Mouse (Mus musculus) embryo, embryonic 10 days (tissue): ENCODE measurements at regions not wholly inside any gene's neighbourhood (a gene's known extent, or its start where the extent isn't known, plus 50 kb on each side); places are given as distances from the start of the nearest gene placed in this dataset.
"Not testable (repeated sequence)": the region's sequence is repeated elsewhere in the genome, so short reads cannot be mapped to it uniquely, and the experiment has no call there.

ENCODE experiments used
- DNase-seq: peaks from one replicate; pipeline ENCODE4 v3.0.0-alpha.2; 2015; ENCODE audit warnings: low spot score

GRCm38 (mm10) chr13:103622324-103622723 is 152.1 kb downstream of the Srek1 start:
- no peak for DNase-seq

DNA sequence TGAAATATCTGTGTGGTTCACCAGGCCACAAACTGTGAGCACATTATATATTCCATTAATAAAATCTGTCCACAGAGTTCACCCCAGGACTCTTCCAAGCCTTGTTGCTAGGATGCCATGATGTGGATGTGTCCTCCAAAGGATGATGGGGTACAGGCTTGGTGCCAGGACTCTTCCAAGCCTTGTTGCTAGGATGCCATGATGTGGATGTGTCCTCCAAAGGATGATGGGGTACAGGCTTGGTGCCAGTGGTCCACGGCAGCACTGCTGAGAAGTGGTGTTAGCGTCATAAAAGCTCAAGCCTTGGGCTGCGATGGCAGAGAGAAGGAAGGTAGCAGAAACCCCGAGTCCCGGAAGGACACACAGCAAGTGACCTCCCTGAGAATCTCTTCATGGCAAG is 153.4 kb downstream of the Srek1 start:
- DNase-seq, result not testable (repeated sequence)

- DNase-seq, result no peak
These were observed 161.1 kb downstream of the Srek1 start for GRCm38 (mm10) chr13:103613333-103613725.

- peak; percentile 46 for DNase-seq
These were observed 161.6 kb downstream of the Srek1 start for GRCm38 (mm10) chr13:103612720-103613332.

DNA sequence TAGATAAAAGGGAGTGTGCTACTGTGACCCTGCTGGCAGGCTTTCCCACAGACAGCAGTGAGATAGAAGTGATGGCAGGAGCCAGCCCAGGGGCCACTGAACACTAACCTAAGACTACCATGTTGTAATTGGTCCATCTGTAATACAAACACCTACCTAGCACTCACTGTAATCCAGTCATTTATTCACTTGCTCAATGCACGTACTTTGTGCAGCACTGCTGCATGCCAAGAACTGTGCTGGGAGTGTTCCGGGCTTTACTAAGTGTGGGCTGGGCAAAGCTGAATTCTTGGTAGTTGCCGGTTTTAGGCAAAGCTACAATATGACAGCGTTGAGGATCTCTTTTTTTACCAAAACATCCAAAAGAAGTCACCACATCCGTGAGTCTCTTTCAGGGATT is 172.1 kb downstream of the Srek1 start:
- DNase-seq, result no peak

GRCm38 (mm10) chr13:103592371-103592770 is 182.0 kb downstream of the Srek1 start:
- DNase-seq, result no peak

DNA sequence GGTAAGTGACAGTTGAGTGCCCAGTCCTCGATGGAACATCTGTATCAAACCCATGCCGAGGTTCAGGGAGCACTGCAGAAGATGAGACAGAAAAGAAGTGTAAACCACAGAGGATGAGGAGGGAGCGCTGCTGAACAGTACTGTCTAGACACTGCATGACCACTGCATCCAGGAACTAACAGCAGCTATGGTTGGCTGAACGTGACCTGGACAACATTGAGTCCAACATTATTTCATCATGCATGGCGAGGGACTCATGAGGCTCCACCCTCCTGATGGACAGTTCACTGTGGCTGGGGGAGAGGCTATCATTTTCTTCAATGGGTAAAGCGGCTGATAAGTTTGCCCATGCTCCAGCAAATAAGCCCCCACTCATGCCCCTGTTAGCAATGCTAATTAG is 182.5 kb downstream of the Srek1 start:
- no peak for DNase-seq

GRCm38 (mm10) chr13:103591381-103591780 is 183.0 kb downstream of the Srek1 start:
- DNase-seq, result not testable (repeated sequence)

- DNase-seq, result no peak
These were observed 184.8 kb downstream of the Srek1 start for GRCm38 (mm10) chr13:103589646-103590045.

GRCm38 (mm10) chr13:103576856-103577255 is 197.6 kb downstream of the Srek1 start:
- DNase-seq, result no peak

DNA sequence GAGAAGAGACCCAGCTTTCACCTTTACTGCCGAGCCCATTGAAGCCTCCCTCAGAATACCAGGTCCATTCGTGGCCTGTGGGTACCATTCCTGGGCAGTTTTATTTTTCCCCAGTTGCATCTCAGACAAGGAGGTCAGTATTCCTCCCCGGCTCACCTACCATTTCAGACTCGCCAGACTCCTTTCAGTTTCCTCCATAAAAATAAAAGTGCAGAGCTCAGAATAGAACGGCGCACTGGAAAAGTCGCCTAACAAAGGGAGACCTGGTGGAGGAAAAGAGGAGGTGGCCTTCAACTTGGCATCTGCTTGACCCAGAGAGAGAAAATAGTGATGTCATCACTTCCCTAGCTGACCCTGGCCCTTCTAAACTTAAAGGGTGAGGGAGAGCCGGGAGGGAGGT is 209.7 kb downstream of the Srek1 start:
- DNase-seq, result no peak

DNA sequence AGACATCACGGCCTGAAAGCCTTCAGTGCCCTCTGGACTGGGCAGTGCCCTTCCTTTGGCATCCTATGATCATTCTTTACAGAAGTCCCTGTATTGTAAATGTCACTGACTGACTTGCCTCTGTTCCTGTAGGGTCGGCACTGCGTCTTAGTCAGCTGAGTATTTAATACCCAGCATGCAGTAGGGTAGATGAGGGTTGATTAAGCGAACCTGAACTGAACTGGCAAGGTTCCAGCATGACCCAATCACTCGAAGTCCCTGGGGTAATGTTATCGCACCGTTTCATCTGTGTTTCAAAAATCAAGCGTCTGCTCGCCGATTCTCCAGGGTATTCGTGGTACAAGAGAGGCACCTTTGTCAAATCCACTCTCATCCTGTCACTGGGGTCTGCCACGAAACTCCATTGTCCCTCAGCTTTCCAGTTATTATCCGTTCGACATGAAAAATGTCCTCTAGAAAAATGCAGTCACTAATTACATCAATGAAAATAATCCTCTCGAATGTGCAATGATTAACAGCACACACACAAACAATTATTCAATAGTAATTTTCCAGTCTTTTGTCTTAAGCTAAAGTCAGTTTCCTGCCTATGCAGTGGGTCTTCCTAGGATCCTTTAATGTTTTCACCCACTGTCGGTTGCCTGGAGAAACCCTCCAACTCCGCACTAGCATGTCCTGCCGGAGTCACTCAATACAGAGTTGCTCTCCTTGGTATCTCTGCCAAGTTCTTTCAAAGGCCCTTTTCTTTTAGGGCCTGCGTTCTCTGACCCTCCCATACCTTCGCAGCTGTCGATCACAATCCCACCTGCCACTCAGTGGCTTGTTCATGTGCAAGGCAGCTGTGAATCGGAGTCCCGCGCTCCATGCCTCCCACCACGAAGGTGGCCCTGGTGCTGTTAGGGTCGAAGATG is 212.4 kb downstream of the Srek1 start:
- DNase-seq, result no peak

- no peak for DNase-seq
These were observed 215.5 kb downstream of the Srek1 start for GRCm38 (mm10) chr13:103558915-103559314.

DNA sequence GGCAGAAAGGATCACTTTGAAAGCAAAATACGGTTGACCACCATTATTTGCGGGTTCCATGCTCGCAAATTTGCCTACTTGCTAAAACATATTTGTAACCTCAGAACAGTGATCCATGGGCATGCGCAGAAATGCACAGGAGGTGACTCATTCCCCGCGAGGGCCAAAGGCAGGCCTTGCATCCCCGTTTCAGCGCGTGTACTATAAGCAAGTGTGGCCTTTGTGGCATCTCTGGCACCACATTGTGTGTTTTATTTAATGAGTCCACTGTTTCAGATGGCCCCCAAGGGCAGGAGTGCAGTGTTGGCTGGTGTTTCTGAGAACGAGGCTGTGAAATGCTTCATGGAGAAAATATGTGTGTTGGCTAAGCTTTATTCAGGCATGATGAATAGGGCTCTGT is 205.3 kb upstream of the Mast4 start:
- peak; percentile 6 for DNase-seq

GRCm38 (mm10) chr13:103513825-103514224 is 179.5 kb upstream of the Mast4 start:
- DNase-seq, result no peak

GRCm38 (mm10) chr13:103512476-103512875 is 178.2 kb upstream of the Mast4 start:
- no peak for DNase-seq

DNA sequence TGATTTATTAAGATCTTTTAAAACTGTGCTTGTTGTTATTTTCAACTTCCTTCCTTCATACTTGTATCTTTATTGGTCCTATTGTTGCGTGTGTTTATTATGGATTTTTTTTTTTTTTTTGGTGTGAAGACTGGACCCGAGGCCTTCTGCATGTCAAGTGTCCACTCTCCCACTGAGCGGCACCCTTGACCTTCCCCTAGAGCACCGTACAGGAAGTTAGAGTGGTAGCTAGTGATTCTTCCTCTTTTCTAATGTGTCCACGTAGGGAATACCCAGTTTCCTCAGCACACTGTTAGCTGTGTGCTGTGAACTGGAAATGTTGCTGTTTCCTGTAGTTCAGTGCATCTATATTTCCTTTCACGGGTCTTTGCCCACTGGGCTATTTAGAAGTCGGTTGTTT is 170.7 kb upstream of the Mast4 start:
- no peak for DNase-seq

DNA sequence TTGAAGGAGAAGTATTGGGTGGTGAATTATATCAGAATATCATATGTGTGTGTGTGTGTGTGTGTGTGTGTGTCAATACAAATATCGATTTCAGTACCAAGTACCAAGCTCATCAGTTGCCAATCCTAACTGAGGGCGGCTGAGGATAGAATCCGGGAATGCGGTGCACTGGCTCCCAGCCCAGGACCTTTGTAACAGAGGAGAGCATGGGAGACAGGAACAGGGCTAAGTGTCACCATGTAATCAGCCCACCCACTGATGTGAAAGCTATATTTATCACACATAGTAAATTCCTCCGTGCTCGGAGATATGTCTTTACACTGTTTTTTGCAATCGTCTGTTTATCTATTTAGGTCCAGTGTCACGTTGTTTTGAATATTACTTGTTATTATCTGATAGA is 165.1 kb upstream of the Mast4 start:
- DNase-seq, result no peak

- no peak for DNase-seq
These were observed 160.1 kb upstream of the Mast4 start for GRCm38 (mm10) chr13:103494371-103494770.

DNA sequence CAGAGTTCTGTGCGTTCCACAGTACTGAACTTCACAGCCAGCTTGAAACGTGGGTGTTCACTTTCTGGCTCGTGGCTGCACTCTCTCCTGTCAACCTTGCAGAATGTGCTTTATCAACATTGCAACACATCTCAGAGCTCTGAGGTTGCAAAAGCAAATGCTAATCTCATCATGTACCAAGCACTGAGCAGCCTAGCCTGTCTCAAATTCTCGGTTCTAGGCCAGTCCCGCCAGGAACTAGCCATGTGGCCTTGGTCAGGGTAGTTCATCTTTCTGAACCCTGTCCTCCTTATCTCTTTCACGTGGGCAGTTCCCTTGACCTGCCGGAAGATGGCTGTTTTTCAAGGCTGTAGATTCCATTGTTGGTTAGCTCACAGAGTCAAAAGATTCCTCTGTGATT is 159.3 kb upstream of the Mast4 start:
- no peak for DNase-seq

DNA sequence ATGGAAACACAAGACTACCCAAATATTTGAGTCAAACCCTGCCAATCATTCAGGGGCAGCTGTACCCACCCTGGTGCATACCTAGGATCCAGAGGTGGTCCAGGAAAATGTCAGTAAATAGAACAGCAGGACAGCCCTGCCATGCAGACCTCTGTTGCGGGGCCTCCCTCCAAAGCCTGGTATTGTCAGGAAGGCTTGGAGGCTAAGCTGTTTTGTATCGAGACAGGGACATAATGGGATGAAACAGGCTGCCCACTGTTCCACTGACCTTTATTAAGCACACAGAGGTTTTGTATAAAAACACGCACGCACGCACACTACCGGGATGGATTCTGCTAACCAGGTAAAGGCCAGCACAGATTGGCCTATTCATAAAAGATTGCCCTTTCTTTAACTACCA is 155.8 kb upstream of the Mast4 start:
- no peak for DNase-seq

DNA sequence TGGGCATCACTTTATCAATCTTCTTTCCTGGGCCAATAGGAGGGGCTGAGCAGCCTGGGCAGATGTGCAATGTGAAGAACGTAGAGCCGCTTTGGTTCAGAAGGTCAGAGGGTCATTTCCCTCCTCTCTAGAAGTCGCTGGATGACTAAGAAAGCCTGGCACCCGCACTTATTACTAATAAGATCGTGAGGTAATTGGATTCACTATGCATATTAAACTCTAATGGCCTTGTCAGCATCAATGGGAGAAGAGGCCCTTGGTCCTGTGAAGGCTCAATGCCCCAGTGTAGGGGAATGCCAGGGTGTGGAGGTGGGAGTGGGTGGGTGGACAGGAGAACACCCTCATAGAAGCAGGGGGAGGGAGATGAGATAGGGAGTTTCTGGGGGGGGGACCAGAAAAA is 149.8 kb upstream of the Mast4 start:
- DNase-seq, result no peak

GRCm38 (mm10) chr13:103483392-103483791 is 149.1 kb upstream of the Mast4 start:
- DNase-seq, result no peak

- DNase-seq, result no peak
These were observed 142.0 kb upstream of the Mast4 start for GRCm38 (mm10) chr13:103476328-103476727.
